Mouse (Mus musculus) thymus, adult 2 months (tissue): ENCODE results near the gene Ppy. TPM values are rescaled to one million over a fixed set of nuclear protein-coding genes. Genes with fewer than 3 reads are reported as not detected.

Experiments used
- DNase-seq: peaks from one replicate; pipeline ENCODE4 v3.0.0; 2021
- H3K27ac ChIP-seq: fragments of 200-500 bp; 2 replicates; pipeline ENCODE4 v1.5.1; 2012; ENCODE audit warnings: low read length, control low read depth; ENCODE audit not compliant: control insufficient read depth, insufficient read depth
- H3K27me3 ChIP-seq: fragments of 200-500 bp; 2 replicates; pipeline ENCODE4 v1.6.1; 2012; ENCODE audit warnings: mild to moderate bottlenecking, low read length, moderate library complexity, mixed read lengths; ENCODE audit not compliant: control insufficient read depth, insufficient read depth
- H3K36me3 ChIP-seq: fragments of 200-500 bp; 2 replicates; pipeline ENCODE4 v1.6.1; 2012; ENCODE audit warnings: mild to moderate bottlenecking, low read length, moderate library complexity; ENCODE audit not compliant: control insufficient read depth, insufficient read depth
- H3K4me1 ChIP-seq: fragments of 200-500 bp; replicated peaks from 2 replicates; pipeline ENCODE4 v1.6.1; 2012; ENCODE audit warnings: low read length; ENCODE audit not compliant: control insufficient read depth, insufficient read depth
- H3K4me3 ChIP-seq: fragments of 200-500 bp; 2 replicates; pipeline ENCODE4 v1.5.1; 2012; ENCODE audit warnings: mild to moderate bottlenecking, low read length, control low read depth, moderate library complexity; ENCODE audit not compliant: control insufficient read depth, insufficient read depth
- CTCF ChIP-seq: fragments of 200-500 bp; IDR thresholded peaks from 2 replicates; pipeline ENCODE4 v1.5.1; 2012; ENCODE audit warnings: mild to moderate bottlenecking, control low read depth, low read length, moderate library complexity, borderline replicate concordance; ENCODE audit not compliant: control insufficient read depth, poor library complexity, insufficient read depth; ENCODE audit errors: extremely low read depth
- POLR2A ChIP-seq: fragments of 200-500 bp; IDR thresholded peaks from 2 replicates; pipeline ENCODE4 v1.6.1; 2012; ENCODE audit warnings: mild to moderate bottlenecking, low read length, control low read depth, moderate library complexity; ENCODE audit not compliant: control insufficient read depth, poor library complexity, insufficient read depth; ENCODE audit errors: extremely low read depth
- WGBS: fragments of 180-500 bp; shearing (Covaris S2); methylation state at CpG from one replicate; pipeline ENCODE4 v1.1.7; 2018; 5-methylcytosine and 5-hydroxymethylcytosine counted together
- polyA plus RNA-seq: library from polyadenylated mRNA; depleted of rRNA; stranded (reverse); fragments of >200 nt; gene quantifications from 2 replicates; pipeline ENCODE4 v1.2.3, GENCODE M21; 2012; rRNA removed

Ppy gene
- polyA plus RNA-seq: 11.8 TPM in 2 replicates

GRCm38 (mm10) chr11:102101219-102101618, at the start of gene Ppy:
Gene Ppy, minus strand, starts transcription at chr11:102101319.
- H3K36me3 ChIP-seq: no peaks in the 10 kb centered on the region

GRCm38 (mm10) chr11:102147213-102147989, 46.3 kb upstream of the Ppy start:
- Histone ChIP-seq H3K36me3 (no peaks in the 10 kb centered on the region), H3K4me1 (no peaks in the 10 kb centered on the region), H3K27ac (no peak overlapping the region), H3K4me3 (no peak overlapping the region), H3K27me3 (peaks cover 17% of the 10 kb centered on the region)
- DNase-seq: no peak
- WGBS: 18% methylated on average over 34 of the region's 34 CpGs
- TF ChIP-seq POLR2A (no peak), CTCF (no peak)

More at GRCm38 (mm10) chr11:102101219-102101618, at the start of gene Ppy:
- Histone ChIP-seq H3K4me1 (0 out of 2 replicates have a peak, but pooled peaks cover 4% of the 10 kb centered on the region), H3K4me3 (no peak within 1 kb of the TSS), H3K27me3 (no peaks in the 10 kb centered on the region; the same call in 1 of the 2 replicates), H3K27ac (no peak within 1 kb of the TSS)
- TF ChIP-seq POLR2A: no peak
- TF ChIP-seq CTCF: no peak
- no peak for DNase-seq
- 72% methylated on average over 4 of the region's 4 CpGs for WGBS

- peaks cover 17% of the 10 kb centered on the region for H3K27me3 ChIP-seq
- H3K36me3 ChIP-seq: no peaks in the 10 kb centered on the region
- TF ChIP-seq CTCF: no peak
- TF ChIP-seq POLR2A: no peak
- H3K4me3 ChIP-seq: no peak overlapping the region
- no peak for DNase-seq
- no peak overlapping the region for H3K27ac ChIP-seq
- no peaks in the 10 kb centered on the region for H3K4me1 ChIP-seq
- 20% methylated on average over 17 of the region's 17 CpGs for WGBS
Measured at GRCm38 (mm10) chr11:102146531-102146930, 45.4 kb upstream of the Ppy start.

- no peak for DNase-seq
- peaks cover 17% of the 10 kb centered on the region for H3K27me3 ChIP-seq
- no peak for TF ChIP-seq POLR2A
- no peak for TF ChIP-seq CTCF
Measured at GRCm38 (mm10) chr11:102146005-102146404, 44.9 kb upstream of the Ppy start.

GRCm38 (mm10) chr11:102145471-102146001, 44.4 kb upstream of the Ppy start, which contains the start of gene Nags:
Gene Nags, plus strand, starts transcription at chr11:102145513.
- no peak for DNase-seq
- Histone ChIP-seq H3K27ac (no peak within 1 kb of the TSS), H3K27me3 (peaks cover 17% of the 10 kb centered on the region), H3K36me3 (no peaks in the 10 kb centered on the region), H3K4me1 (no peaks in the 10 kb centered on the region), H3K4me3 (no peak within 1 kb of the TSS)
- TF ChIP-seq POLR2A (no peak), CTCF (no peak)
- 5% methylated on average over 50 of the region's 50 CpGs for WGBS

More at GRCm38 (mm10) chr11:102146005-102146404, 44.9 kb upstream of the Ppy start:
- 10% methylated on average over 16 of the region's 16 CpGs for whole genome bisulfite sequencing
- Histone ChIP-seq H3K36me3 (no peaks in the 10 kb centered on the region), H3K27ac (no peak overlapping the region), H3K4me1 (no peaks in the 10 kb centered on the region), H3K4me3 (no peak overlapping the region)

- no peaks in the 10 kb centered on the region for H3K4me1 ChIP-seq
- 32% methylated on average over 13 of the region's 13 CpGs for WGBS
- peaks cover 17% of the 10 kb centered on the region for H3K27me3 ChIP-seq
- no peak for DNase-seq
- no peak for TF ChIP-seq POLR2A
- TF ChIP-seq CTCF: no peak
- H3K27ac ChIP-seq: no peak overlapping the region
- H3K4me3 ChIP-seq: no peak overlapping the region
- no peaks in the 10 kb centered on the region for H3K36me3 ChIP-seq
Measured at GRCm38 (mm10) chr11:102144957-102145470, 43.9 kb upstream of the Ppy start.
